Mouse (Mus musculus): ENCODE measurements around the gene Gm42957.

DNA sequence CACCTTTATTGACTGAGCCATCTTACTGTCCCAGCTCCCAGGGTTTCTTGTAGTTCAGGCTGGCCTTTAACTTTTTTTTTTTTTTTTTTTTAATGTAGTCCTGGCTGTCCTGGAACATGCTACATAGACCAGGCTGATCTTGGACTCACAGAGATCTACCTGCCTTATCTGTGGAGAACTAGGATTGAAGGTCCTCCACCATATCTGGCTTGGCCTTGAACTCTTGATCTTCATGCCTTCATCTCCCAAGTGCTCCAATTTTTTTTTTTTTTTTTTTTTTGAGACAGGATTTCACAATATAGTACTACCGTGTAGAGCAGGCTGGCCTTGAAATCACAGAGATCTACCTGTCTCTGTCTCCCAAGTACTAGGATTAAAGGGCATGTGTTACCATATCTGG, 58.3 kb downstream of the Gm42957 start:
- TF ChIP-seq POLR2A (IDR thresholded peaks at IDR 0.05; ENCODE audit: borderline replicate concordance, extremely low read depth, insufficient read depth, insufficient read length, poor library complexity, severe bottlenecking) (no peak), CTCF (IDR thresholded peaks at IDR 0.05; ENCODE audit: borderline replicate concordance, extremely low read depth, insufficient read depth, insufficient read length) (no peak)
